Mouse (Mus musculus): Measurements from ENCODE around the gene Capg.

Gene Capg

GRCm38 (mm10) chr6:72571826-72572225, 27.6 kb downstream of the Capg start:
- no peak for DNase-seq

- DNase-seq: no peak
These were observed 31.9 kb downstream of the Capg start for GRCm38 (mm10) chr6:72576041-72576440.

- no peak for DNase-seq
These were observed 37.6 kb downstream of the Capg start for GRCm38 (mm10) chr6:72581625-72582382.

GRCm38 (mm10) chr6:72583211-72583839, 39.1 kb downstream of the Capg start:
- no peak for DNase-seq

- DNase-seq: no peak
These were observed 40.0 kb downstream of the Capg start for GRCm38 (mm10) chr6:72584154-72584553.

GRCm38 (mm10) chr6:72586701-72587100, 42.5 kb downstream of the Capg start:
- no peak for DNase-seq

- DNase-seq: no peak
These were observed 44.1 kb downstream of the Capg start for GRCm38 (mm10) chr6:72588307-72588706.

- DNase-seq: no peak
These were observed 45.9 kb downstream of the Capg start for GRCm38 (mm10) chr6:72590111-72590510.

GRCm38 (mm10) chr6:72593011-72593803, 49.0 kb downstream of the Capg start:
- no peak for DNase-seq

- no peak for DNase-seq
These were observed 49.7 kb downstream of the Capg start for GRCm38 (mm10) chr6:72593914-72594313.

GRCm38 (mm10) chr6:72597083-72597874, 53.1 kb downstream of the Capg start:
- DNase-seq: no peak

- DNase-seq: peak; percentile 80 to 87
These were observed 54.0 kb downstream of the Capg start, which contains the start of the genes Elmod3 and Retsat for GRCm38 (mm10) chr6:72597956-72598753. Elmod3 (minus strand) TSS chr6:72598413. Retsat (plus strand) TSS chr6:72598475.

GRCm38 (mm10) chr6:72598791-72599557, 54.8 kb downstream of the Capg start:
- DNase-seq: no peak

- DNase-seq: no peak
These were observed 56.0 kb downstream of the Capg start for GRCm38 (mm10) chr6:72600216-72600615.

- DNase-seq: no peak
These were observed 56.6 kb downstream of the Capg start for GRCm38 (mm10) chr6:72600771-72601170.

- peak; percentile 81 to 85 for DNase-seq
These were observed 57.5 kb downstream of the Capg start for GRCm38 (mm10) chr6:72601732-72602131.

- DNase-seq: no peak
These were observed 59.9 kb downstream of the Capg start for GRCm38 (mm10) chr6:72604066-72604465.

- no peak for DNase-seq
These were observed 62.9 kb downstream of the Capg start for GRCm38 (mm10) chr6:72607060-72607459.

GRCm38 (mm10) chr6:72607676-72608075, 63.5 kb downstream of the Capg start:
- DNase-seq: no peak

- no peak for DNase-seq
These were observed 64.5 kb downstream of the Capg start for GRCm38 (mm10) chr6:72608662-72609184.

- DNase-seq: no peak
These were observed 66.1 kb downstream of the Capg start for GRCm38 (mm10) chr6:72610261-72610660.
